Mouse (Mus musculus) embryo, embryonic 11 days (tissue): ENCODE measurements around the gene Rsbn1l.
"Not testable (repeated sequence)": the region's sequence is repeated elsewhere in the genome, so short reads cannot be mapped to it uniquely, and the experiment has no call there.

Experiments
- DNase-seq: peaks from one replicate; pipeline ENCODE4 v3.0.0-alpha.2; 2015

The Rsbn1l gene

DNA sequence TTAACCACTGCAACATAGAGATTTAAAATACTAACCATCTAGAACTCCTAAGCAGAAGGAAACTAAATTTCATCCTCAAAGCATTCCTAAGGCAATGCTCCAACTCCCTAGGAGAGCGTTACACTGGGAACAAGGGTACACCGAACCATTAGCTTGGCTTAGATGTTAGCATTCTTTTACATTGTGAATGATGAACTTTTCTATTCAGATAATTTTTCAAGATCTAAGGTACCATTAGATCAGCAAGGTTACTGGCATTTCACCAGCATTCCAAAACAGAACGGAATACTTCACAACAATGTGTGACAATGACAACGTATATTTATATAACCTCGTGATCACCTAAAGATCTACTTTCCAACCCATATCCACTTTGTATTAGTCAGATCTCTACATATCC lies 6.1 kb downstream of the Rsbn1l start:
- DNase-seq, result no peak

DNA sequence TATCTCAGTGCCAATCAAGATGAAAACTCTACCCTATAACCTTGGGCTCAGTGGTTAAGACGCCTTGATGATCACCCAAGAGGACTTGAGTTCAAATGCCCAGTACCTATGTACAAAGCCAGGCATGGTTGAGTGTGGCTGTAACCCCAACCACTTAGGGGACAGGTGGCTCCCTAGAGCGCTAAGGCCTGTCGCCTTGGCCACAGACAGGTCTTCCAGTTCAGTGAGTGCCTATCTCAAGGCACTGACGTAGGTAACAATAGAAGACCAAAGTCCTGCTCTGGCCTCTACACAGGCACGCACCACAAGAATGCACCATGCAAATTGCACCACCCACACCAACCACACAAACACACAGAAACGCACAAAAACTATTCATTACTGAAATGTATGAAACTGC lies 9.3 kb downstream of the Rsbn1l start:
- DNase-seq, result no peak

GRCm38 (mm10) chr5:20944961-20945748 lies 11.0 kb downstream of the Rsbn1l start:
- no peak for DNase-seq

GRCm38 (mm10) chr5:20943791-20944190 lies 12.4 kb downstream of the Rsbn1l start:
- DNase-seq, result not testable (repeated sequence)

DNA sequence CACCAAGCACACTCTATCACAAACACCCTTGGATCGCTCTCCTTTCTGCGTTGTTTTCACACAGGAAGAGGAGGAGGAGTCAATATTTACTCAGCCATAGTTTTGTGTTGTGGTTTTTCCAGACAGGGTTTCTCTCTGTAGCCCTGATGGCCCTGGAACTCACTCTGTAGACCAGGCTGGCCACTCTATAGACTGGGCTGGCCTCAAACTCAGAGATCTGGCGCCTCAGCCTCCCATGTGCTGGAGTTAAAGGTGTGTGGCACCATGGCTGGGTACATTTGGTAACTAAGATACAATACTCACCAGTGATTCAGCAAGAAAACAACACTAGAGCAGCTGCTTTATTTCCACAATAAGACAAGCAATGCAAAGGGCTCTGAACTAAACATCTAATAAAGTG lies 13.7 kb downstream of the Rsbn1l start:
- no peak for DNase-seq

DNA sequence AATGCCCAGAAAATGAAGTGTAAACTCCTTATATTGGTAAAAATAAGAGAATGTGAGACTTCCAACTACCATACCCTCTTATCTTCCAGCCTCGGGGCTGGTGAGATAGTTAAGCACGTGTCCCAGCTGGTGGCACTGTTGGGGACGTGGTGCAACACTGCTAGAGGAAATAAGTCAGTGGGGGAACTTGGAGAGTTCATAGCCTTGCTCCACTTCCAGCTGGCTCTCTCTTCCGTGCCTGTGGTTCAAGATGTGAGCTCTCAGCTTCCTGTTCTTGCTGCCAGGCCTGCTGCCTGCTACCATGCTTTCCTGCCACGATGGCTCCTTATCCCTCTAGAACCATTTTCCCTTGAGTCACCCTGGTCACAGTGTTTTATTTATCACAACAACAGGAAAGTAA lies 15.0 kb downstream of the Rsbn1l start:
- no peak for DNase-seq

GRCm38 (mm10) chr5:20940696-20941095 lies 15.5 kb downstream of the Rsbn1l start:
- no peak for DNase-seq

DNA sequence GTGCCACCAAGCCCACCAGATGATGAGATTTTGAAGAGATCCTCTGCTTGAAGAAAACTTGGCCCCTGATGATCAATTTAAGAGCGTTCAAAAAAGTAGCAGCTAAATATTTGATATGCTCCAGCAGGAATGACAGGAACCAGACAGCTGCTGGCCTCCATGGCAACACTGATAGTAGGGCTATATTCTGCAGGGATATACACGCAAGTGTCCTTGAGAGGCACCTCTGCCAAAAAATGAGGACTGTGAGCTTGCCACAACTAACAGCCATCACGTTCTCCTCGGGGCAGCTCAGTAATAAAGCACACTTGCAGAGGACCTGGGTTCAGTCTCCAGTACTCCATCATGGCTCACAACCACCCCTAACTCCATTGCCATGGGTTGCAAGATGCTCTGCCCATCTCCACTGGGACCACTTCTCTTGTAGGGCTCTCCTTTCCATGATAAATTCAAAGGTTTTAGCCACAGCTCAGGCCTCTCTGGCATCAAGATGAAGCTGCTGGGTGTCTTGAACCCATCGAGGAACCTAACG lies 16.1 kb downstream of the Rsbn1l start:
- no peak for DNase-seq

DNA sequence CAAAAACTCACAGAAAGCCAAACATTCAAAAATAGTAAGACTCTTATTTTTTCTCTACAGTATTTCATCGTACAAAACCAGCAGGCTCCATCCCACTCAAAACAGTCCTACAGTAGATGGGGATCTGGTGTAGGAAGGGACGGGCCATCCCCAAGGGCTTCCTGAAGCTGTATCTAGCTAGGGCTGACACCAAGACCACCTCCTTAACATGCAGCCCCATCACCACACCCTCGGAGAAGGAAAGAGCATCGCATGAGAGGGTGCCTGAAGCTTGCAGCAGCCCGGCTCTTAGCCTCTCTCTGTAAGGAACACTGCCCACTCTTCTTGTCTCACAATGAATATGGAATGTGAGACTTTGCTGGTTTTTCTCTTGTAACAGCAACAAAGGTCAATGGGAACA lies 17.7 kb downstream of the Rsbn1l start:
- DNase-seq, result no peak

DNA sequence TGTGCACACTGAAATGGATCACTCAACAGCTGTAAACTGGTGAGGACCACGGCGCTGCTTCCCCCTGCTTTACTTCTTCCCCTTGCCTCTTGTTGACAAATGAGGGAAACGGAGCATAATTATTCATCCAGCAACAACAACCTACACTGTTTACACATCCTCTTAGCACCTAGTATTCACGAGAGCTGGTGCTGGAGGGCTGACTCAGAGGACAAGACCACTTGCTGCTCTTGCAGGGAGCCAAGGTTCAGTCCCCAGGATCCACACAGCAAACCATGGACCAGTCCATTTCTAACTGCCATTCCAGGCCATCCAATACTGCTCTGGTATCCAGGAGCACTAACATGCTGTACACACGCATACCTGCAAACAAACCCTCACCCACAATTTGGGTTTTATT lies 20.3 kb downstream of the Rsbn1l start:
- DNase-seq, result no peak

GRCm38 (mm10) chr5:20932585-20932984 lies 23.6 kb downstream of the Rsbn1l start:
- no peak for DNase-seq

DNA sequence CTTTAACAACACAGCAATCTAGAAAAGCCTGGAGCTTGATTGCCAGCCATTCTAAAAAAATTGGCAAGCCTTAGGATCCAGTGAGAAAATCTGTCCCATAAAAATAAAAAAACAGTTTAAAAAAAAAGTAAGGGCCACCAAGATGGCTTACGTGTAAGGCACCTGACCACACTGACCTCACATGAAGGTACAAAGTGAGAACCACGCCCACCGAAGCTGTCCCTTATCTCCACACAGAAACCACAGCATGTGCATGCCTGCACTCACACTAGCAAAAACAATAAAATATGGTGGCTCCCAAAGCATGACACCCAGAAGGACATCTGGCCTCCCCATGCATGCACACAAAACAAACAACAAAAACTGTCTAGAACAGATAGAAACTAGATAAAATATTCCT lies 24.9 kb downstream of the Rsbn1l start:
- DNase-seq, result no peak

- no peak for DNase-seq
Observed at GRCm38 (mm10) chr5:20930430-20930829, 25.8 kb downstream of the Rsbn1l start.

GRCm38 (mm10) chr5:20929669-20930151 lies 26.5 kb downstream of the Rsbn1l start:
- DNase-seq, result no peak

GRCm38 (mm10) chr5:20925451-20925850 lies 30.7 kb downstream of the Rsbn1l start:
- no peak for DNase-seq

GRCm38 (mm10) chr5:20924608-20925007 lies 31.6 kb downstream of the Rsbn1l start:
- DNase-seq, result no peak

- no peak for DNase-seq
Observed at GRCm38 (mm10) chr5:20919566-20919965, 36.6 kb downstream of the Rsbn1l start.

DNA sequence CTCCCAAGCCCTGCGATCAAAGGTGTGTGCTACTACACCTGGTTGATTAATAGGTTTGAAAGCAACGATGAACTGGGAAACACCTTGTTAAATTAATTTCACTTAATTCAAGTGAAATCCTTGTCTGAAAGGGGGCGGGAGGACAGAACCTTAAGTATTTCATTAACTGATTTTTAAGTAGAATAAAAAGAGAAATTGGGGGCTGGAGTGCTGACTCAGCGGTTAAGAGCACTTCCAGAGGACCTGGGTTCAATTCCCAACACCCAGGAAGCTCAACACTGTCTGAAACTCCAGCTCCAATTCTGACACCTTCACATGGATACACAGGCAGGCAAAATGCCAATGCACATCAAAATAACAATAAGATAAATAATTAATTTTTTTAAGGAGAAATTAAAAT lies 37.2 kb downstream of the Rsbn1l start:
- DNase-seq, result no peak

- DNase-seq, result peak; percentile 74
Observed at GRCm38 (mm10) chr5:20913372-20914275, 42.6 kb downstream of the Rsbn1l start.

GRCm38 (mm10) chr5:20911741-20912140 lies 44.5 kb downstream of the Rsbn1l start:
- no peak for DNase-seq

- DNase-seq, result no peak
Observed at GRCm38 (mm10) chr5:20906191-20906590, 50.0 kb downstream of the Rsbn1l start.

- DNase-seq, result no peak
Observed at GRCm38 (mm10) chr5:20905437-20905836, 50.8 kb downstream of the Rsbn1l start.

- no peak for DNase-seq
Observed at GRCm38 (mm10) chr5:20904647-20905046, 51.6 kb downstream of the Rsbn1l start.
